Mouse (Mus musculus) forebrain, embryonic 10.5 days (tissue): ENCODE results near the gene Coil. TPM values are rescaled to one million over a fixed set of nuclear protein-coding genes. Genes with fewer than 3 reads are reported as not detected.
"Not testable (repeated sequence)": the region's sequence is repeated elsewhere in the genome, so short reads cannot be mapped to it uniquely, and the experiment has no call there.

ENCODE experiments used
- DNase-seq: peaks from one replicate; pipeline ENCODE4 v3.0.0-alpha.2; 2017; ENCODE audit warnings: low spot score; ENCODE audit errors: extremely low spot score
- H3K27ac ChIP-seq: fragments of 300-500 bp; sonication (generic); 2 replicates; pipeline ENCODE4 v1.5.1; 2016; ENCODE audit warnings: mild to moderate bottlenecking
- H3K27me3 ChIP-seq: fragments of 300-500 bp; sonication (generic); 2 replicates; pipeline ENCODE4 v1.6.1; 2016; ENCODE audit warnings: mild to moderate bottlenecking; ENCODE audit not compliant: poor library complexity, severe bottlenecking
- H3K36me3 ChIP-seq: fragments of 300-500 bp; sonication (generic); replicated peaks from 2 replicates; pipeline ENCODE4 v1.6.1; 2016; ENCODE audit warnings: mild to moderate bottlenecking, moderate library complexity
- H3K4me1 ChIP-seq: fragments of 300-500 bp; sonication (generic); 2 replicates; pipeline ENCODE4 v1.6.1; 2016
- H3K4me3 ChIP-seq: fragments of 300-500 bp; sonication (generic); 2 replicates; pipeline ENCODE4 v1.5.1; 2016; ENCODE audit warnings: mild to moderate bottlenecking, moderate library complexity
- H3K9me3 ChIP-seq: fragments of 300-500 bp; sonication (generic); 2 replicates; pipeline ENCODE4 v1.6.1; 2016; ENCODE audit warnings: mild to moderate bottlenecking, moderate library complexity
- WGBS: fragments of 180-500 bp; shearing (Covaris S2); methylation state at CpG from one replicate; pipeline ENCODE4 v1.1.7; 2016; 5-methylcytosine and 5-hydroxymethylcytosine counted together
- polyA plus RNA-seq: library from polyadenylated mRNA; unstranded; fragments of >200 nt; fragmentation: Nextera tagmentation; extraction: Ambion mirVana; gene quantifications from 2 replicates; pipeline ENCODE4 v1.2.1, GENCODE M21; 2016

Coil gene
- polyA plus RNA-seq, 1 experiment from 2014 or later, result 29.4 TPM

DNA sequence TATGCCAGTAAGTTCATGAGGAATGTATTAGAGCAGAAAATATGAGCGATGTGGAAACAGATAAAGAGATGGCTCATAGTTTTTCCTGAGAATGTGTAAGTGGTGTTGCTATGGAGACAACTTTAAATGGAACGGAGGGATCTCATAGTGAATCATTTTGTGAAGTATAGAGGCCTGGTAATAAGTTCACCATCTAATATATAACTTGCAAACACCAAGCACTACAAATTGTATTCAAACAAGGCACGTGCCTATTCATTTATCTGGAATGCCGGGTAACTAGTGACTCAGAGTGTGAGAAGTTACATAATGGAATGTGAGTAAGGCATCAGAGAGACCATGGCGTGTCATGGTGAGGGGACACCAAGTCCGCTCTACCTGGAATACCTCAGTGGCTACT, 68.4 kb downstream of the Coil start:
- DNase-seq, result no peak
- Histone ChIP-seq H3K27me3 (no peaks in the 10 kb centered on the region), H3K27ac (no peak overlapping the region), H3K4me3 (no peak overlapping the region), H3K4me1 (no peaks in the 10 kb centered on the region), H3K36me3 (peaks cover 63% of the 10 kb centered on the region), H3K9me3 (no peaks in the 10 kb centered on the region)
- WGBS, result 93% methylated on average over 6 of the region's 6 CpGs

DNA sequence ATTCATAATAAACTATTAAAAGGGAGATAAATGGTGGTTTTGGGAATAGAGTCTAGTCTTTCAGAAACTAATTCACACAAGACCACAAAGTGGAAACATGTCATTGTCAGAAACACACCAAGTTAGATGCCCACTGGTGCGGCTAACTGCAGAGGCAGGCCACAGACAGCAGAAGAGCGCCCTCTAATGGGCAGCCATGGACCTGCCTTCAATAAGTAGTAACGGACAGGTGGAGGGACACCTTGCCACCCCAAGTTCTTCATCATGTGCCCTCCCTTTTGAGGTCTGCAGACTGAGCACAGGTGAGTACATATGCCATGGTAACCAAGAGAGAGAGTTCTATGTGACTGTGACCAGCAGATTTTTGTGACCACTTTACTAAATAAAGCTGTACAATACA, 69.3 kb downstream of the Coil start:
- H3K9me3 ChIP-seq, result no peaks in the 10 kb centered on the region
- H3K27me3 ChIP-seq, result no peaks in the 10 kb centered on the region
- no peak overlapping the region for H3K27ac ChIP-seq
- H3K36me3 ChIP-seq, result peaks cover 71% of the 10 kb centered on the region
- DNase-seq, result no peak
- no peak overlapping the region for H3K4me3 ChIP-seq
- 29% methylated on average over 3 of the region's 3 CpGs for WGBS
- no peaks in the 10 kb centered on the region for H3K4me1 ChIP-seq

DNA sequence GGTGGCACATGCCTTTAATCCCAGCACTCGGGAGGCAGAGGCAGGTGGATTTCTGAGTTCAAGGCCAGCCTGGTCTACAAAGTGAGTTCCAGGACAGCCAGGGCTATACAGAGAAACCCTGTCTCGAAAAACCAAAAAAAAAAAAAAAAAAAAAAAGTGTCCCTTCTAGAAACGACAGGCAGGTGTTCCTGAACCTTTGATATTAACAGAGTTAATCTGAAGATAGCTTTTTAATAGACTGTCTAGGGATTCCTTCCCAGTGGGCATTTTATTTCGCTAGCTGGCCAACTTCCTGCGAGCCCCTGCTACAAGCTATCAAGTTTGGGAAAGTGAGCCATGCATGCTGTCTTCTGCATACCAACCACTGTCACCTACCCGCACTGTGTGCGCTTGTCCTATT, 71.0 kb downstream of the Coil start:
- H3K4me3 ChIP-seq, H3K9me3 ChIP-seq, H3K27me3 ChIP-seq, DNase-seq, H3K4me1 ChIP-seq, H3K27ac ChIP-seq: not testable (repeated sequence)
- WGBS, result 91% methylated on average over 6 of the region's 7 CpGs
- H3K36me3 ChIP-seq, result peaks cover 89% of the 10 kb centered on the region

Other genes starting within 250 kb of the Coil start
- 16.6 and 19.2 TPM in 2 replicates for gene Akap1, start 105.7 kb upstream of the Coil start, polyA plus RNA-seq
- 72.7 and 76.2 TPM in 2 replicates for gene Scpep1, start 14.8 kb upstream of the Coil start, polyA plus RNA-seq
- gene Elobl, start 3.3 kb upstream of the Coil start, polyA plus RNA-seq, result not detected in 2 replicates
- gene Trim25, start 29.1 kb downstream of the Coil start, polyA plus RNA-seq, result 2.1 and 2.5 TPM in 2 replicates
- 4.3 and 4.8 TPM in 2 replicates for gene Dgke, start 96.6 kb downstream of the Coil start, polyA plus RNA-seq
- not detected in 2 replicates for gene Gm525, start 103.6 kb downstream of the Coil start, polyA plus RNA-seq